Mouse (Mus musculus) limb, embryonic 15.5 days (tissue): ENCODE measurements around the gene Zic1. TPM values are rescaled to one million over a fixed set of nuclear protein-coding genes. Genes with fewer than 3 reads are reported as not detected.
A peak's percentile ranks its signal among the peaks of the same experiment; 100 is the strongest.

Experiments
- ATAC-seq: fragments of 200-750 bp; cut with Nextera tagmentation; 2 replicates; pipeline ENCODE4 v1.8.0; 2017; ENCODE audit warnings: low read depth, moderate TSS enrichment; ENCODE audit not compliant: insufficient number of reproducible peaks, low FRiP score, low TSS enrichment
- H3K27ac ChIP-seq: fragments of 300-500 bp; sonication (generic); 2 replicates; pipeline ENCODE4 v1.5.1; 2015; ENCODE audit warnings: moderate library complexity, mild to moderate bottlenecking, inconsistent platforms
- H3K27me3 ChIP-seq: fragments of 300-500 bp; sonication (generic); 2 replicates; pipeline ENCODE4 v1.6.1; 2015; ENCODE audit warnings: inconsistent platforms
- H3K36me3 ChIP-seq: fragments of 300-500 bp; sonication (generic); 2 replicates; pipeline ENCODE4 v1.6.1; 2015; ENCODE audit warnings: inconsistent platforms
- H3K4me1 ChIP-seq: fragments of 300-500 bp; sonication (generic); 2 replicates; pipeline ENCODE4 v1.6.1; 2015; ENCODE audit warnings: inconsistent platforms
- H3K4me2 ChIP-seq: fragments of 300-500 bp; sonication (generic); 2 replicates; pipeline ENCODE4 v1.6.1; 2015; ENCODE audit warnings: mild to moderate bottlenecking, inconsistent platforms
- H3K4me3 ChIP-seq: fragments of 300-500 bp; sonication (generic); 2 replicates; pipeline ENCODE4 v1.5.1; 2015; ENCODE audit warnings: mild to moderate bottlenecking, inconsistent platforms
- H3K9ac ChIP-seq: fragments of 300-500 bp; sonication (generic); 2 replicates; pipeline ENCODE4 v1.6.1; 2015; ENCODE audit warnings: inconsistent platforms
- H3K9me3 ChIP-seq: fragments of 300-500 bp; sonication (generic); 2 replicates; pipeline ENCODE4 v1.6.1; 2016; ENCODE audit warnings: inconsistent platforms
- WGBS: fragments of 180-500 bp; shearing (Covaris S2); methylation state at CpG from one replicate; pipeline ENCODE4 v1.1.7; 2015; 5-methylcytosine and 5-hydroxymethylcytosine counted together
- polyA plus RNA-seq: library from polyadenylated mRNA; unstranded; fragments of >200 nt; fragmentation: Nextera tagmentation; extraction: Ambion mirVana; gene quantifications from 2 replicates; pipeline ENCODE4 v1.2.1, GENCODE M21; 2015

The Zic1 gene
- polyA plus RNA-seq, result 0.14 and 0.15 TPM in 2 replicates

DNA sequence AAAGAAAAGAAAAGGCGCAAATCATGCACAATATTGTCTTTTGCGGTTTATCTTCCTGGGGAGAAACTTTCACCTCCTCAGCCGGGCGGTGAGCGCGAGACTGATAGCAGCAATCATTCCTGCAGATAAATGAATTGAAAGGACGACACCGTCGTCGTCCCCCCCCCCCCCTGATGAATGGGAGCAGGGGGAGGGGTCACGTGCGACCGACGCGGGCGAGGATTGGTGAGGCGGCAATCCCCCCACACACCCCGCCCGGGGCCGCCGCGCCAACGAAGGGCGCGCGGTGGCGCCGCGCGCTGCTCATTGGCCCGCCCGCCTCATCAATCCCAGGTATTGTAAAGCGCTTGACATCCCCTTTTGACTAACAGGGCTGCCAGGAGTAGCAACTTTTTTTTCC, at the start of gene Zic1:
Gene Zic1, minus strand, starts transcription at position 147 of the 400 bp plus-strand sequence.
- no peak within 1 kb of the TSS for H3K9ac ChIP-seq
- 0% methylated on average over 33 of the region's 33 CpGs for WGBS
- H3K36me3 ChIP-seq, result no peaks in the 10 kb centered on the region
- peaks cover 27% of the 10 kb centered on the region for H3K4me1 ChIP-seq
- H3K4me2 ChIP-seq, result peak within 1 kb of the TSS; percentile 46
- H3K27me3 ChIP-seq, result peaks cover 92% of the 10 kb centered on the region
- no peak within 1 kb of the TSS for H3K27ac ChIP-seq
- peak within 1 kb of the TSS; percentile 35 for H3K4me3 ChIP-seq
- no peaks in the 10 kb centered on the region for H3K9me3 ChIP-seq
- ATAC-seq, result no peak

DNA sequence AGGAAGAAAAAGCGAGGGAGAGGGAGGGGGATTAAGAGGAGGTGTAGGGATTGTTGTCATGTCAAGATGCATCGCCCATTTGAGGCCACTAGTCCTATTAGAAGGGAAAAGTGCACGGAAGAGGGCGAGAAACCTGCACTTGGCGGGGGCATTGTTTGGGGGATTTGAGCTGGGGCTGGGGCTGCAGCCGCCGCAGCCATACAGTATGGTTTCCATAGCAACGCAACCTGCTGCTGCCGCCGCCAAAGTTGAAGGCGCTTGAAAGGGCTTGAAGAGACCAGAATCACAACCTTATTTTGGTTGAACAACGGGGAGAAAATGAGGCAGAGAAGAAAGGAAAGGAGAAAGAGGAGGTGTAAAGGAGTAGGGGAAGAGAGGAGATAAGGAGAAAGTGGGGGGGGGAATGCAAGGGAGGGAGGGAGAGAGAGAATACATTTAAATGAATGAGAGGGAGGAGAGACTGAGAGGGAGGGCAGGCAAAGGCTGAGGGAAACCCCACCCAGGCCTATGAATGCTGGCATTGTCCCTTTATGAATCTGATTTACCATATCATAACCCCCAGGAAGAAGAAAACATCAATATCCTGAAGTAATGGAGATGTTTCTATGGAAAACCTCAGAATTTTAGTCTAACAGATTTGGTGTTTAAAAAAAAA, 48.5 kb upstream of the Zic1 start:
- Histone ChIP-seq H3K9ac (no peak overlapping the region), H3K4me3 (no peak overlapping the region), H3K27ac (no peak overlapping the region), H3K4me1 (no peaks in the 10 kb centered on the region), H3K4me2 (no peak overlapping the region), H3K9me3 (no peaks in the 10 kb centered on the region), H3K36me3 (no peaks in the 10 kb centered on the region), H3K27me3 (peaks cover 70% of the 10 kb centered on the region)
- WGBS, result 1% methylated on average over 12 of the region's 12 CpGs
- no peak for ATAC-seq

DNA sequence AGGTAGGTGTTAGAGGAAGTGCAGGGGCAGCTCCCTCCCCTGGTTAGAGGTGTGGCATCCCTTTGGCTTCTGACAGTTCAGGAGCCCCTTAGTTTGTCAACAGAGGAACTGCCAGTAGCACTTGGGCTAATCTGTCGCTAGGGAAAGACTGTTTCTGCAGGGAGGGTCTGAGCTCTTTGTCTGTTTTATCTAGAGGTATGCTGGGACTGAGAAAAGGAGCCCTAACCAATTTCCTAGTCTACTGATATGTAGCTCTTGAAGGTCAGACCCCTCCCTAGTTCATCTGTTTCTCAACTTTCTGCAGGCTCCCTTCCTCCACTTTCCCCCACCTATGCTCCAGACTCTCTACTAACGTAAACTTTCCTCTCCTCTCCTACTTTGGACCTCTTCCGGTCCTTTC, 44.2 kb upstream of the Zic1 start:
- WGBS, result 0% methylated on average over 3 of the region's 3 CpGs
- ATAC-seq, result no peak
- H3K4me3 ChIP-seq, result no peak overlapping the region
- no peaks in the 10 kb centered on the region for H3K36me3 ChIP-seq
- no peak overlapping the region for H3K4me2 ChIP-seq
- H3K9ac ChIP-seq, result no peak overlapping the region
- H3K27ac ChIP-seq, result no peak overlapping the region
- no peaks in the 10 kb centered on the region for H3K9me3 ChIP-seq
- H3K27me3 ChIP-seq, result peaks cover 72% of the 10 kb centered on the region
- H3K4me1 ChIP-seq, result no peaks in the 10 kb centered on the region

DNA sequence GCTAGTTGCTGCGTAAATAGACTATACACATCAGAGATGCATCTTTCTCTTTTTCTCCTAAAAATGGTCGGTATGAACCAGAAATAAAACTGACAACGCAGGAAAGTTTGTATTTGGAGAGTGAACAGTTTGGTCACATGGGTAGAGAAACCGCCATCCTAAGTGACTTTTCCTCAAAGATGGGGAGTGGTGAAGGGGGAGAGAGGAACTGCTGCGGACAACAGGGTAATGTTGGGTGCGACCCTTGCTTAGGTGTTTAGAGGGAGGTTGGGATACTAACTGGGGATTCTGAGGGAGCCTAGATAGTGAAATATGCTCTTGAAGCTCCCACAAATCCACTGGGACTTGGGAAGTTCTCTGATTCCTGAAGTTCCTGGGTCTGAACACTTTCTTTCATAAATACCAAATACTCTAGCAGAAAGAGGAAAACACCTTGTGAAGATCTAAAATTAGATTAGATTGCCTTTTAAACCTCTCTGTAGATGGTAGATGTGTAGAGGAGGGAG, 40.7 kb upstream of the Zic1 start:
- H3K4me2 ChIP-seq, result no peak overlapping the region
- no peak for ATAC-seq
- H3K4me1 ChIP-seq, result no peaks in the 10 kb centered on the region
- H3K9me3 ChIP-seq, result no peaks in the 10 kb centered on the region
- H3K27ac ChIP-seq, result no peak overlapping the region
- H3K9ac ChIP-seq, result no peak overlapping the region
- H3K36me3 ChIP-seq, result no peaks in the 10 kb centered on the region
- peaks cover 83% of the 10 kb centered on the region for H3K27me3 ChIP-seq
- no peak overlapping the region for H3K4me3 ChIP-seq
- 0% methylated on average over 6 of the region's 6 CpGs for WGBS

DNA sequence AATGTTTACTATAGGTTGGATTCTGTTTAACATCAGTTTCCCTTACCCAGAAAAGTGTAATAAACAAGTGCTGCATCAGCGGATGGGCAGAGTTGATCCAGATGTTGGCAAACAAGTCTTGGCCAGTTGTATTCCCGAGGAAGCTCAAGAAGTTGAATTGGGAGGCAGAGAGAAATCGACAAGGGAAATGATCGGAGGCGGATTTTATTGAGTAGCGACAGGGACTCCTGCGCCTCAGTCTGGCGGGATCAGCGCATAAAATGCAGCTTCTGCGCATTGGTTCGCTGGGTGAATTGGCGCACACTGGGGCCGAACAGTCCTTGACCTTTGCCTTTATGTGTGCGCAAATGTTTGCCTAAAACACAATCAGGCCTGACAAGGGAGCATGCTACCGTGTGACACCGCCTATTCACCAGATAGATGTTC, 40.2 kb upstream of the Zic1 start:
- no peak for ATAC-seq
- Histone ChIP-seq H3K27me3 (peaks cover 84% of the 10 kb centered on the region), H3K36me3 (no peaks in the 10 kb centered on the region), H3K27ac (no peak overlapping the region), H3K4me3 (no peak overlapping the region), H3K9me3 (no peaks in the 10 kb centered on the region), H3K4me2 (no peak overlapping the region), H3K9ac (no peak overlapping the region), H3K4me1 (no peaks in the 10 kb centered on the region)
- WGBS, result under 1% methylated on average over 16 of the region's 16 CpGs

DNA sequence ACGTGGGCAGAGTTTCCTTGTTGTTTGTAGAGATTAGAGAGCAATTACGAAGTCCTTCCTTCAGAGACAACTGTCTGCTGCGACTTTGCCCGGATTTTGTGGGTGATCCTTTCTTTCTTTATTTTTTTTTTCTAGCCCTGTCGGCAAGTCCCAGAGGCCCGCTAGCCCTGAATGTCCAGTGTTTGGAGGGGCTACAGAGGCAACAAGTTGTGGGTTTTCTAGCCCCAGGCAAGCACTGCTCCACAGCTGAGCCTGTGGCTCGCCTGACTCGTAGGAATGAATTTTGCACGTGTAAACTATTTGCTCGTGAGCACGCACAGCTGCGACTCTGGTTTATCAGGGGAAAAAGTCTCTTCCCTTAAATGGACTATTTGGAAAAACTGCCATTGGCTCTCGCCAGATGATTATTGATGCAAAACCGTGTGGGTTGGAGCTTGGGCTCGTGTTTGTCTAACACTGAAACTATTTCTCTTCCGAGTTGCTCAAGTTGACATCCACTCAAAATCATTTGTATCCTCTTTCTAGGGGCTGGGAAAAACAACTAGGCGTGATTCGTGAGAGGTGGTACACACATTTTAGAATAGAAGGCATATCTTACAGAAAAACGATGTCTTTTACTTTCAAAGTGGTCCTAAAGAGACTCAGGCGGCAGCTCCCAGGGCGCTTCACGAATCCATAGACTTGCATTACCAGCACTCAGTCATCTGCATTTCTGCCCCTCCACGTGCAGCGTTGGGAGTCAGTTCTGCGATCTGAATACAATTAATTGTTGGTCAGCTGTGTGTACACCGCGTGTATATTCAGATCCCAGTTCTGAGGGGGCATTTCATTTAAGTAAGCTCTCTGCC, 39.5 kb upstream of the Zic1 start:
- no peak for ATAC-seq
- 2% methylated on average over 27 of the region's 27 CpGs for WGBS
- no peaks in the 10 kb centered on the region for H3K36me3 ChIP-seq
- H3K27ac ChIP-seq, result no peak overlapping the region
- H3K9me3 ChIP-seq, result no peaks in the 10 kb centered on the region
- H3K9ac ChIP-seq, result no peak overlapping the region
- no peak overlapping the region for H3K4me3 ChIP-seq
- no peaks in the 10 kb centered on the region for H3K4me1 ChIP-seq
- peaks cover 84% of the 10 kb centered on the region for H3K27me3 ChIP-seq
- H3K4me2 ChIP-seq, result no peak overlapping the region

DNA sequence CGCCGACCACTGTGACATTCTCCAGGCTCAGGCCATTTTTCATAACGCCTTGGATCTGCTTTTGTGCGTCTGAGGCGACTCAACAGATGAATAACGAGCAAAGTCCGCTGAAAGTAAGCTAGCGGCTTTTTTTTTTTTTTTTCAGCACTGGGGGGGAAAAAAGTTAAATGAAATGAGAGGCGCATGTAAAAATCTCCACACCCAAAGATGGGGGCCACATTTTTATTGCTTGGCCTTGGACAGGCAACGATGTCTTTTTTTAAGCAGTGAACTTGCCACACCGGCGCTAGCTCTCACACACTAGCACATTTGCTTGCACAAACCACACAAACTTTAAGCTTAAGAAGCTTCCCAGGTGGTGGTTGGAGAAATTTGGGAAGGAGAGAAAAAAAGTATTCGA, 38.6 kb upstream of the Zic1 start:
- Histone ChIP-seq H3K4me1 (no peaks in the 10 kb centered on the region), H3K9me3 (no peaks in the 10 kb centered on the region), H3K9ac (no peak overlapping the region), H3K27me3 (peaks cover 84% of the 10 kb centered on the region), H3K4me3 (no peak overlapping the region), H3K4me2 (no peak overlapping the region), H3K36me3 (no peaks in the 10 kb centered on the region), H3K27ac (no peak overlapping the region)
- WGBS, result 3% methylated on average over 13 of the region's 13 CpGs
- no peak for ATAC-seq

DNA sequence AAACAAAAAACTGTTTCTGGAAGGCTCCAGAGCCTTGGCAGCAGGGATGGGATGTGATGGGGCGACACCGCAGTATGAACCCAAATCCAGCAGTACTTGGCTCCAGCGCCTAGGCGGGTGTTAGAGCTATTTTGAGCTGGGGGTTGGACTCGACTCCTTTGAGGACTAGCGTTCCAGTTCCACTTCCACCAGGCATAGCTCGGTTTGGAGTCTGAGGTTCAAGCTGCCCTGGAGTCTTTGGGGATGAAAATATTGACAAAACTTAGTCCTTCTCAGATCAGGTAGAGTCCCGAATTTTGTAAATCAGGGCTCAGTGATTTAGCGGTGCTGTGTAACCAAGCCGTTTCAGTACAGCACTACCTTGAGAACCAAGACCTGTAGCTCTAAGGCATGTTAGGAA, 35.9 kb upstream of the Zic1 start:
- H3K4me2 ChIP-seq, result no peak overlapping the region
- peaks cover 91% of the 10 kb centered on the region for H3K27me3 ChIP-seq
- H3K4me1 ChIP-seq, result no peaks in the 10 kb centered on the region
- no peaks in the 10 kb centered on the region for H3K9me3 ChIP-seq
- H3K9ac ChIP-seq, result no peak overlapping the region
- no peak for ATAC-seq
- WGBS, result 2% methylated on average over 10 of the region's 10 CpGs
- H3K36me3 ChIP-seq, result no peaks in the 10 kb centered on the region
- no peak overlapping the region for H3K27ac ChIP-seq
- no peak overlapping the region for H3K4me3 ChIP-seq

DNA sequence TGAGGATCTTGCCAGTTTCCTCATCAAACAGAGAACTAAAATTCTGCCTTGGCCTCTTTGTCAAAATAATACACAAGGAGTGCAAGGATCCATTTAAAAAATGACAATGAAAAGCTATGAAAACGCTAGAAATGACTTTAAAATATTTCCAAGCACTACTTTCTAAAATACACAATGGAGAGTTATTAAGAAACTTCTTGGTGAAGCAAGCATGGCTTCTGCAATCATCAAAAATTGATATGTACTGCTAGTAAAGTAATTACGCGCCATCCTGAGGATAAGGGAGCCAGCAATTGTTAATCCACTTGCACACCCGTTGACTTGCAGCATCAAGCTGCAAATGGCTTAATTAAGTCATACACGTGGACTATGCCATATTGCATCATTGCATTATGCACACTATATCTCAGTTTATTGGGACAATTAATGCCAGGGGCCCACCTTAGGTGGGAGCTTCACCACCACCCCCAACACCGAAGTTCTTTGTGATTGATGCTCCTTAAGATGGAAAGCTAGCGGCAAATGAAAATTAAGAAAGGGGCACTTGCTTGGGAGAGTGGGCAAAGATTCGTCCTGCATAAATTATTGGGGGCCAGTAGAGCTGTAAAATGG, 35.0 kb upstream of the Zic1 start:
- peaks cover 91% of the 10 kb centered on the region for H3K27me3 ChIP-seq
- no peak overlapping the region for H3K4me2 ChIP-seq
- WGBS, result 12% methylated on average over 8 of the region's 8 CpGs
- H3K4me3 ChIP-seq, result no peak overlapping the region
- no peak for ATAC-seq
- no peak overlapping the region for H3K9ac ChIP-seq
- no peak overlapping the region for H3K27ac ChIP-seq
- no peaks in the 10 kb centered on the region for H3K36me3 ChIP-seq
- no peaks in the 10 kb centered on the region for H3K4me1 ChIP-seq
- no peaks in the 10 kb centered on the region for H3K9me3 ChIP-seq

DNA sequence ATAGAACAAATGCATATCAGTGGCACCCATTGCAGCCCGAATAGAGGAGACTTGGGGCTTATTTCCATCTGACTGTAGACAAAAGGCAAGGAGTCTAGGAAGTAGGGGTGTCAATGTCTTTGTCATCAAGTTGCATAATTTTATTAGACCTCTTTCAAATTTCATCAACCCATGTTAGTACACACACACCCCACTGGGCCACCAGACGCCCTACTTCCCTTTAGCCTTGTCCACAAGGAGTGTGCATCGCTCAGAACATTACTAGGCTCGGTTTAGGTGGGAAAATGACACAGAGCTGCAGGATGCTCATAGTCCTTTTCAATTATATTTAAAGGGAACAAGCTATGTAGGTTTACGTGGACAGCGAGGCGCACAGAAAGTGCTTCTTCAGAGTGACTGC, 34.4 kb upstream of the Zic1 start:
- H3K4me2 ChIP-seq, result no peak overlapping the region
- 11% methylated on average over 7 of the region's 7 CpGs for WGBS
- no peak overlapping the region for H3K27ac ChIP-seq
- H3K27me3 ChIP-seq, result peaks cover 91% of the 10 kb centered on the region
- no peaks in the 10 kb centered on the region for H3K36me3 ChIP-seq
- H3K4me3 ChIP-seq, result no peak overlapping the region
- no peak overlapping the region for H3K9ac ChIP-seq
- ATAC-seq, result no peak
- no peaks in the 10 kb centered on the region for H3K9me3 ChIP-seq
- no peaks in the 10 kb centered on the region for H3K4me1 ChIP-seq

DNA sequence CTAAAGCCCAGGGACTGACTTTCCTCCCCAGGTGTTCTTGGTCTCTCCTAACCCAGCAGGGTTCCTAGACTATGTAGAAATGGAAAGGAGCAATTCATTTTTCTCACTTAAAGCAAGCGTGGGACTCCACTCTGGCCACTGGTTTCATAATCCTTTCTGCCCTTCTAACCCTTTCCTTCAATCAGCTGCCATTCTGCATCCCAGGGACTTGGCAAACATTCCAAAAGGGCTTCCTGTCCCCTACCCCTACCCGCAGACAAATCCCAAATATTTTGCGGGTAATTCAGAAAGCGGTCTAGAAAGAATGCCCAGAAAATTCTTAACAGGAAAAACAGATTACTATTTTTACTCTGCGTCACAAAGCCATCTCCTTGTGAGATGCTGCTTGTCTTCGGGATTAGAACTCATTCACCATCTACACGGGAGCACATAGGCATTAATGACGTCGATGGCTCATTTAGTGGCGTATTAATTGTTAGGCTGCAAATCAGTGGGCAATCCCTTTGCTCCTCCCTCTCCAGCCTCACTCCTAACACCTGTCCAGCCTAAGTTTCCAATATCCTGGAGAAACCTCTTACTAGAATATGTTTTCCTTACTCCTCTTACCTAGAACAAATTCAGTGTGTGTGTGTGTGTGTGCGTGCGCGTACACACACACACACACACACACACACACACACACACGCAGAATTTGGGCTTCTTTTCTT, 29.6 kb upstream of the Zic1 start:
- Histone ChIP-seq H3K36me3 (no peaks in the 10 kb centered on the region), H3K9ac (no peak overlapping the region), H3K9me3 (no peaks in the 10 kb centered on the region), H3K4me3 (no peak overlapping the region), H3K4me2 (no peak overlapping the region), H3K4me1 (no peaks in the 10 kb centered on the region), H3K27ac (no peak overlapping the region), H3K27me3 (peaks cover 93% of the 10 kb centered on the region)
- ATAC-seq, result no peak
- 6% methylated on average over 14 of the region's 14 CpGs for WGBS
